Mouse (Mus musculus) heart, embryonic 14.5 days (tissue): ENCODE results near the gene Slc25a28. TPM values are rescaled to one million over a fixed set of nuclear protein-coding genes. Genes with fewer than 3 reads are reported as not detected.

ENCODE experiments used
- ATAC-seq: fragments of 200-750 bp; cut with Nextera tagmentation; 2 replicates; pipeline ENCODE4 v1.8.0; 2017; ENCODE audit warnings: low read depth, moderate TSS enrichment; ENCODE audit not compliant: insufficient number of reproducible peaks, insufficient read depth, low FRiP score
- H3K27ac ChIP-seq, 2 experiments: fragments of 200-500 bp in 1 of 2; fragments of 300-500 bp in 1 of 2; sonication (generic) in 1 of 2; replicated peaks in 1 of 2; 2 replicates each; pipeline ENCODE4 v1.5.1; 2012 to 2014; ENCODE audit warnings: low read depth in 2 of 2, low read length in 2 of 2, control low read depth in 1 of 2, mild to moderate bottlenecking in 1 of 2, mixed read lengths in 1 of 2; ENCODE audit not compliant: control insufficient read depth in 1 of 2, insufficient read depth in 1 of 2
- H3K27me3 ChIP-seq: fragments of 300-500 bp; sonication (generic); 2 replicates; pipeline ENCODE4 v1.6.1; 2014; ENCODE audit warnings: mild to moderate bottlenecking, low read length, control low read depth; ENCODE audit not compliant: control insufficient read depth, insufficient read depth
- H3K36me3 ChIP-seq: fragments of 300-500 bp; sonication (generic); 2 replicates; pipeline ENCODE4 v1.6.1; 2014; ENCODE audit warnings: mild to moderate bottlenecking, control low read depth, low read length, mixed read lengths; ENCODE audit not compliant: control insufficient read depth, insufficient read depth
- H3K4me1 ChIP-seq, 2 experiments: fragments of 200-500 bp in 1 of 2; fragments of 300-500 bp in 1 of 2; sonication (generic) in 1 of 2; 2 replicates each; pipeline ENCODE4 v1.6.1; 2012 to 2014; ENCODE audit warnings: low read length in 2 of 2, control low read depth in 1 of 2, mixed read lengths in 1 of 2; ENCODE audit not compliant: control insufficient read depth in 2 of 2, insufficient read depth in 2 of 2
- H3K4me2 ChIP-seq: fragments of 300-500 bp; sonication (generic); 2 replicates; pipeline ENCODE4 v1.6.1; 2014; ENCODE audit warnings: mild to moderate bottlenecking, low read length
- H3K4me3 ChIP-seq, 2 experiments: fragments of 200-500 bp in 1 of 2; fragments of 300-500 bp in 1 of 2; sonication (generic) in 1 of 2; 2 replicates each; pipeline ENCODE4 v1.5.1; 2012 to 2014; ENCODE audit warnings: low read length in 2 of 2, mild to moderate bottlenecking in 2 of 2, control low read depth in 1 of 2, low read depth in 1 of 2, moderate library complexity in 1 of 2; ENCODE audit not compliant: control insufficient read depth in 1 of 2, insufficient read depth in 1 of 2
- H3K9ac ChIP-seq: fragments of 300-500 bp; sonication (generic); 2 replicates; pipeline ENCODE4 v1.6.1; 2014; ENCODE audit warnings: mild to moderate bottlenecking, low read length
- H3K9me3 ChIP-seq: fragments of 300-500 bp; sonication (generic); 2 replicates; pipeline ENCODE4 v1.6.1; 2016; ENCODE audit warnings: low read length, control low read depth; ENCODE audit not compliant: control insufficient read depth
- WGBS: fragments of 180-500 bp; shearing (Covaris S2); extraction: QIAGEN DNeasy Blood & Tissue Kit; methylation state at CpG from one replicate; pipeline ENCODE4 v1.1.7; 2014; 5-methylcytosine and 5-hydroxymethylcytosine counted together
- polyA plus RNA-seq: library from polyadenylated mRNA; unstranded; fragments of >200 nt; fragmentation: Nextera tagmentation; extraction: Ambion mirVana; gene quantifications from 2 replicates; pipeline ENCODE4 v1.2.1, GENCODE M21; 2014

The Slc25a28 gene
- polyA plus RNA-seq: 10.4 and 10.8 TPM in 2 replicates

DNA sequence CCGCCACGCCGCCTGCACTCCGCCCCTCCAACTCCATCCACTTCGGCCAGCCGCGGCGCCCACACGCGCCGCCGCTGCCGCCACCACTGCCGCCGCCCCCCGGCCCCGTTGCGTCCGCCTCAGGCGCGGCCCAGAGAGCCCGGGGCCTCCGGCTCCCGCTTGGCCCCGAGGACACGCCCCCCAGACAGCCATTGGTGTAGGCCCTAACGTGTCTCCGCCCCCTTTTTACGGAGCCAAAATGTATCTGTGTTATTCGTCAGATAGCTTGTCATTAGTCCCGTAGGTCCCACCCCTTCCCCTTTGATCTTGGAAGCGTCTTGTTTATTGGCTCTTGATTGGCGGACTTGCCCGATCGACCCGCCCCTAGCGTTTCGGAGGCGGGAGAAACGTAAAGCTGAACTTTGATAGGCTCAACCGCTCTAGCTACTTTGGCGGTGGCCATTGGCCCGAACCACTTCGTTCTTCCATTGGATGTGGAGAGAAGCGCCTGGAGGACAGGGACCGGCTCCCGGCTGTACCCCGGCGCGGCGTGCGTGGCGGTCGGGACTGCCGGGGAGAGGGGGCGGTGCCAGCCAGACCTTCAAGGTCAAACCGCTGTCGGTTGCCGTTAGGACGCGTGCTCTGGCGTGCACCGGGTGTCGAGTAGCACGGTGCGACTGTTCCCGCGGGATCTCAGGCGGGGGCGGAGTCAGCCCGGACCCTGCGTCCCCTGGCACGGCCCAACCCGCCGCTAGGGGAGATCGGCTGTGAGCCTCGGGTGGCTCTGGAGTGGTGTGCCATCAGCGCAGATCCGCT lies at the start of gene Slc25a28:
Gene Slc25a28, minus strand, starts transcription at position 152 of the 795 bp plus-strand sequence.
- Histone ChIP-seq H3K36me3 (no peaks in the 10 kb centered on the region), H3K4me1 (peaks cover 5 to 27% of the 10 kb centered on the region in 2 experiments), H3K27ac (peak within 1 kb of the TSS; percentile 97 to 98), H3K9me3 (no peaks in the 10 kb centered on the region), H3K9ac (peak within 1 kb of the TSS; percentile 96), H3K4me3 (peak within 1 kb of the TSS; percentile 90), H3K27me3 (no peaks in the 10 kb centered on the region), H3K4me2 (peak within 1 kb of the TSS; percentile 94)
- under 1% methylated on average over 76 of the region's 79 CpGs for WGBS
- ATAC-seq: peak; percentile 95

DNA sequence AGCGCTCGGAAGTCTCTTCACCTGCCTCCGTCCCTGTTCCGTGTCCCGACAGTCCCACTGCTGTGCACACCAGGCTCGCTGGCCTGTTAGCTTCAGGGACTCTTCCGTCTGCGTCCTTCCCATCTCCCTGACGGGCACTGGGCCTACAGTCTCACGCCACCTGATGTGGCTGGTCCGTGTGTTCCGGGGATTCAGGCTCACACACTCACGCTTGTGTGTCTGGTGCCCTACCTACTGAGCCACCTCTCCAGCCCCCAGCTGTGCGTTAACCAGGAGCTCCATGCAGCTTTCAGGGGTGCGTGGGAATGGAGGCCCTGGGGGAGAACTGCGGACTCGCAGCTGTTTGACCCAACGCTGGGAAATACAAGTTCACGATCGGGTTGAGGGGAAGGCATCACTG lies 49.5 kb upstream of the Slc25a28 start:
- 89% methylated on average over 20 of the region's 20 CpGs for WGBS
- H3K9me3 ChIP-seq: no peaks in the 10 kb centered on the region
- H3K4me1 ChIP-seq: no peaks in the 10 kb centered on the region
- H3K27ac ChIP-seq: no peak overlapping the region
- no peak overlapping the region for H3K4me2 ChIP-seq
- peaks cover 12% of the 10 kb centered on the region; the same call in 1 of the 2 replicates for H3K27me3 ChIP-seq
- no peak overlapping the region for H3K4me3 ChIP-seq
- H3K9ac ChIP-seq: no peak overlapping the region
- peaks cover 53% of the 10 kb centered on the region for H3K36me3 ChIP-seq
- ATAC-seq: no peak

- no peak overlapping the region for H3K4me2 ChIP-seq
- peaks cover 52% of the 10 kb centered on the region for H3K36me3 ChIP-seq
- ATAC-seq: no peak
- no peak overlapping the region for H3K27ac ChIP-seq
- no peaks in the 10 kb centered on the region for H3K4me1 ChIP-seq
- H3K4me3 ChIP-seq: no peak overlapping the region
- no peaks in the 10 kb centered on the region for H3K9me3 ChIP-seq
- no peak overlapping the region for H3K9ac ChIP-seq
- H3K27me3 ChIP-seq: peaks cover 12% of the 10 kb centered on the region; the same call in 1 of the 2 replicates
- 75% methylated on average over 10 of the region's 10 CpGs for WGBS
Observed at GRCm38 (mm10) chr19:43723501-43723900, 48.8 kb upstream of the Slc25a28 start.

GRCm38 (mm10) chr19:43722891-43723290 lies 48.2 kb upstream of the Slc25a28 start:
- Histone ChIP-seq H3K4me3 (no peak overlapping the region), H3K9me3 (no peaks in the 10 kb centered on the region), H3K4me1 (no peaks in the 10 kb centered on the region), H3K4me2 (no peak overlapping the region), H3K27me3 (peaks cover 18% of the 10 kb centered on the region; the same call in 1 of the 2 replicates), H3K36me3 (peaks cover 52% of the 10 kb centered on the region), H3K9ac (no peak overlapping the region), H3K27ac (no peak overlapping the region)
- no peak for ATAC-seq
- 73% methylated on average over 8 of the region's 8 CpGs for WGBS

DNA sequence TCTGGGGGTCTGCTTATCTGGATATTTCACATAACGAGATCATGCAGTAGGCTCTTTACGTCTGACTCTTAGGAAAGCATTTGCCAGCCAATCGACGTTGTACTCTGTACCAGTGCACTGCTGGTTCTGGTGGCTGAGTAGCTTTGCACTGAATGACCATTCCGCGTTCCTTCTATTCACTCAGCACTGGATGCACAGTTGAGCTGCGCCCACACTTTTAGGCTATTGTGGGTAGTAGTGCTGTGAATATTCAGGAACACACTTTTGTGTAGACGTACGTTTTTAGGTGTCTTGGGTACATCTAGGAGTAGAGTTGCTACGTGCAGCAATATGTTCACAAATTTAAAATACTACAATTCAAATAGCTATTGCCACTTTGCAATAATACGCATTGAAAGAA lies 45.4 kb upstream of the Slc25a28 start:
- Histone ChIP-seq H3K4me2 (no peak overlapping the region), H3K4me1 (no peaks in the 10 kb centered on the region), H3K27me3 (peaks cover 22% of the 10 kb centered on the region; the same call in 1 of the 2 replicates), H3K36me3 (peaks cover 37% of the 10 kb centered on the region), H3K27ac (no peak overlapping the region), H3K9me3 (no peaks in the 10 kb centered on the region), H3K4me3 (no peak overlapping the region), H3K9ac (no peak overlapping the region)
- WGBS: 86% methylated on average over 11 of the region's 11 CpGs
- no peak for ATAC-seq

DNA sequence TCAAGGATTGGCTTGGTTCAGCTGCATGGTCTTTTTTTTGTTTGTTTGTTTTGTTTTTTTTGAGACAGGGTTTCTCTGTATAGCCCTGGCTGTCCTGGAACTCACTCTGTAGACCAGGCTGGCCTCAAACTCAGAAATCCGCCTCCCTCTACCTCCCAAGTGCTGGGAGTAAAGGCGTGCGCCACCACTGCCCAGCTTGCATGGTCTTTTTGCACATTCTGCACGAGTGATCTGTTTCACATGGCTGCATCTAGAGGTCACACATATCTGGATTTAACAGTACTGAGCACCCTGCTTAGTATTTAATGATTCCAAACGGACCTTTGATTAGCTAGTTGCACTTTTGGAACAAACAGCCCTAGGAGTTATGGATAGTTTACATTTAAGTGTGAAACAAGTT lies 37.3 kb upstream of the Slc25a28 start:
- H3K4me2 ChIP-seq: no peak overlapping the region
- ATAC-seq: no peak
- no peaks in the 10 kb centered on the region for H3K4me1 ChIP-seq
- H3K4me3 ChIP-seq: no peak overlapping the region
- no peak overlapping the region for H3K27ac ChIP-seq
- H3K36me3 ChIP-seq: peaks cover 32% of the 10 kb centered on the region
- 79% methylated on average over 5 of the region's 5 CpGs for WGBS
- no peak overlapping the region for H3K9ac ChIP-seq
- no peaks in the 10 kb centered on the region for H3K9me3 ChIP-seq
- H3K27me3 ChIP-seq: peaks cover 23% of the 10 kb centered on the region

DNA sequence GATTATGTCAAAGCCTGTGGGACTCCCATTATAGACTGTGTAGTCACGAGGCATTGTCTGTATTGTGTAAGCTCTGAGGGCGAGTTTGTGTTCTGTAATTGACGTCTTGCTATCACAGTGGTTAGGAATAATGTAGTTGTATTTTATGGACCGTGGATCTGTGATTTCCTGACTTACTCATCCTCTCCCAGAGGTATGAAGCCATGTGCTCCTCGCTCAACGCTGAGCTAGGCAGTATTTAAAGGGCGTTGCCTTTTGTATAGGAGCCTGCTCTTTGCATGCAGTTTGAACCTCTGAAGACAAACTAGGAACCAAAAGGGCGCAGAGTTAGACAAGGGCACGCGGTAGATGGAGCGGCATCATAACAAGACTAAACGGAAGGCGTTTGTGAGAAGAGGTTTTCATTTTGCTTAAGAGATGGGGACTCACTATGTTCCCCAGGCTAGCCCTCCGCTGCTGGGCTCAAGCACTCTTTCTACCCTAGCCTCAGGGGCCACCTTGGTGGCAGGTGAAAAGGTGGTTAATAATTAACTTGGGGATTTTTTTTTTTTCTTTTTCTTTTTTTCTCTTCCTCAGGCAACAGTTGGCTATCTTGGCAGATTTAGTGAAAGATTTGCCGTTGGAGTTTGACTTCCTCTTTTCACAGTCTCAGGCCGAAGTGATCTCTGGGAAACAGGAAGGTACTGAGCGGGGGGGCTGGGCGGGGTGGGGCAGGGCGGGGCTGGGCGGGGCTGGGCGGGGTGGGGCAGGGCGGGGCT lies 36.7 kb upstream of the Slc25a28 start:
- H3K4me3 ChIP-seq: no peak overlapping the region
- H3K4me2 ChIP-seq: no peak overlapping the region
- H3K9ac ChIP-seq: no peak overlapping the region
- H3K27ac ChIP-seq: no peak overlapping the region
- ATAC-seq: no peak
- 59% methylated on average over 21 of the region's 22 CpGs for WGBS
- H3K4me1 ChIP-seq: no peaks in the 10 kb centered on the region
- no peaks in the 10 kb centered on the region for H3K9me3 ChIP-seq
- H3K36me3 ChIP-seq: peaks cover 33% of the 10 kb centered on the region
- H3K27me3 ChIP-seq: peaks cover 23% of the 10 kb centered on the region
